Mouse (Mus musculus) MEL (cell line): ENCODE data around the gene Tie1. TPM values are rescaled to one million over a fixed set of nuclear protein-coding genes. Genes with fewer than 3 reads are reported as not detected.

Experiments used
- DNase-seq: peaks from one replicate; pipeline ENCODE4 v3.0.0; 2011; ENCODE audit warnings: low read depth, low spot score
- H3K27ac ChIP-seq: 2 replicates; pipeline ENCODE4 v1.5.1; 2012; ENCODE audit warnings: low read depth, mild to moderate bottlenecking, control low read depth, low read length, moderate library complexity; ENCODE audit not compliant: control insufficient read depth
- H3K27me3 ChIP-seq, 2 experiments: fragments of 150-350 bp in 1 of 2; sonication (generic) in 1 of 2; 2 replicates each; pipeline ENCODE4 v1.6.1; 2012; ENCODE audit warnings: low read length in 2 of 2, mild to moderate bottlenecking in 2 of 2, improper control_type of control experiment in 1 of 2, moderate library complexity in 1 of 2; ENCODE audit not compliant: insufficient read depth in 2 of 2, control insufficient read depth in 1 of 2
- H3K36me3 ChIP-seq, 2 experiments: 2 replicates each; pipeline ENCODE4 v1.6.1; 2012 to 2014; ENCODE audit warnings: low read length in 2 of 2, improper control_type of control experiment in 1 of 2, inconsistent platforms in 1 of 2, mild to moderate bottlenecking in 1 of 2; ENCODE audit not compliant: insufficient read depth in 2 of 2, control insufficient read depth in 1 of 2
- H3K4me1 ChIP-seq, 2 experiments: fragments of 150-350 bp in 1 of 2; sonication (generic) in 1 of 2; 2 replicates each; pipeline ENCODE4 v1.6.1; 2012; ENCODE audit warnings: low read length in 2 of 2, improper control_type of control experiment in 1 of 2, mild to moderate bottlenecking in 1 of 2; ENCODE audit not compliant: insufficient read depth in 2 of 2, control insufficient read depth in 1 of 2
- H3K4me3 ChIP-seq, 2 experiments: fragments of 150-350 bp in 1 of 2; sonication (generic) in 1 of 2; 2 replicates each; pipeline ENCODE4 v1.5.1; 2012; ENCODE audit warnings: low read depth in 2 of 2, low read length in 2 of 2, mild to moderate bottlenecking in 2 of 2, moderate library complexity in 2 of 2, control low read depth in 1 of 2, improper control_type of control experiment in 1 of 2; ENCODE audit not compliant: control insufficient read depth in 1 of 2, insufficient read depth in 1 of 2
- H3K79me2 ChIP-seq: 2 replicates; pipeline ENCODE4 v1.6.1; 2012; ENCODE audit warnings: mild to moderate bottlenecking, low read length, moderate library complexity; ENCODE audit not compliant: control insufficient read depth, poor library complexity, insufficient read depth
- H3K9ac ChIP-seq: 2 replicates; pipeline ENCODE4 v1.6.1; 2012; ENCODE audit warnings: low read depth, mild to moderate bottlenecking, control low read depth, low read length, moderate library complexity; ENCODE audit not compliant: control insufficient read depth, poor library complexity, severe bottlenecking
- H3K9me3 ChIP-seq: fragments of 150-350 bp; sonication (generic); replicated peaks from 2 replicates; pipeline ENCODE4 v1.6.1; 2012; ENCODE audit warnings: mild to moderate bottlenecking, low read length, improper control_type of control experiment, moderate library complexity; ENCODE audit not compliant: insufficient read depth
- BHLHE40 ChIP-seq: IDR thresholded peaks from 2 replicates; pipeline ENCODE4 v1.6.1; 2012; ENCODE audit warnings: low read depth, mild to moderate bottlenecking, inconsistent platforms, low read length, improper control_type of control experiment, borderline replicate concordance
- CTCF ChIP-seq, 3 experiments: IDR thresholded peaks in 2 of 3; conservative IDR thresholded peaks in 1 of 3; 2 replicates each; pipeline ENCODE4 v1.5.1; 2011 to 2012; ENCODE audit warnings: low read length in 3 of 3, low read depth in 2 of 3, mild to moderate bottlenecking in 2 of 3, improper control_type of control experiment in 1 of 3, inconsistent platforms in 1 of 3, mixed read lengths in 1 of 3, moderate library complexity in 1 of 3; ENCODE audit not compliant: control insufficient read depth in 1 of 3, insufficient read depth in 1 of 3, poor library complexity in 1 of 3, severe bottlenecking in 1 of 3
- ELF1 ChIP-seq: IDR thresholded peaks from 2 replicates; pipeline ENCODE4 v1.6.1; 2014; ENCODE audit warnings: low read depth, mild to moderate bottlenecking, inconsistent platforms, low read length, improper control_type of control experiment, moderate library complexity
- EP300 ChIP-seq, 2 experiments: IDR thresholded peaks; 2 replicates each; pipeline ENCODE4 v1.6.1; 2011; ENCODE audit warnings: improper control_type of control experiment in 2 of 2, low read length in 2 of 2, low read depth in 1 of 2, mild to moderate bottlenecking in 1 of 2
- ETS1 ChIP-seq: IDR thresholded peaks from 2 replicates; pipeline ENCODE4 v1.6.1; 2012; ENCODE audit warnings: low read depth, mild to moderate bottlenecking, inconsistent platforms, low read length, improper control_type of control experiment, moderate library complexity
- GABPA ChIP-seq: IDR thresholded peaks from 2 replicates; pipeline ENCODE4 v1.6.1; 2012; ENCODE audit warnings: low read depth, mild to moderate bottlenecking, inconsistent platforms, low read length, improper control_type of control experiment, moderate library complexity
- GATA1 ChIP-seq: IDR thresholded peaks from 2 replicates; pipeline ENCODE4 v1.6.1; 2011; ENCODE audit warnings: low read depth, low read length, improper control_type of control experiment
- HCFC1 ChIP-seq: IDR thresholded peaks from 2 replicates; pipeline ENCODE4 v1.6.1; 2012; ENCODE audit warnings: low read depth, mild to moderate bottlenecking, inconsistent platforms, low read length, improper control_type of control experiment, moderate library complexity
- KAT2A ChIP-seq: conservative IDR thresholded peaks from 2 replicates; pipeline ENCODE4 v1.6.1; 2012; ENCODE audit warnings: low read depth, low read length, improper control_type of control experiment, inconsistent platforms
- MAX ChIP-seq: IDR thresholded peaks from 2 replicates; pipeline ENCODE4 v1.6.1; 2011; ENCODE audit warnings: low read length, improper control_type of control experiment
- MAZ ChIP-seq: IDR thresholded peaks from 2 replicates; pipeline ENCODE4 v1.6.1; 2012; ENCODE audit warnings: low read depth, mild to moderate bottlenecking, inconsistent platforms, low read length, improper control_type of control experiment
- MXI1 ChIP-seq: IDR thresholded peaks from 2 replicates; pipeline ENCODE4 v1.6.1; 2011; ENCODE audit warnings: mild to moderate bottlenecking, low read depth, low read length, improper control_type of control experiment
- MYC ChIP-seq: IDR thresholded peaks from 2 replicates; pipeline ENCODE4 v1.6.1; 2011; ENCODE audit warnings: low read depth, mild to moderate bottlenecking, low read length, improper control_type of control experiment, moderate library complexity
- NELFE ChIP-seq: IDR thresholded peaks from 2 replicates; pipeline ENCODE4 v1.6.1; 2011; ENCODE audit warnings: low read depth, low read length, improper control_type of control experiment
- NRF1 ChIP-seq: IDR thresholded peaks from 2 replicates; pipeline ENCODE4 v1.6.1; 2014; ENCODE audit warnings: low read depth, mild to moderate bottlenecking, inconsistent platforms, low read length, improper control_type of control experiment, moderate library complexity; ENCODE audit not compliant: poor library complexity, insufficient read depth, severe bottlenecking
- POLR2AphosphoS2 ChIP-seq: IDR thresholded peaks from 2 replicates; pipeline ENCODE4 v1.6.1; 2011; ENCODE audit warnings: low read length, improper control_type of control experiment
- RAD21 ChIP-seq: IDR thresholded peaks from 2 replicates; pipeline ENCODE4 v1.6.1; 2011; ENCODE audit warnings: mild to moderate bottlenecking, low read depth, low read length, improper control_type of control experiment
- RCOR1 ChIP-seq: IDR thresholded peaks from 2 replicates; pipeline ENCODE4 v1.6.1; 2012; ENCODE audit warnings: low read depth, mild to moderate bottlenecking, inconsistent platforms, low read length, improper control_type of control experiment
- SIN3A ChIP-seq: IDR thresholded peaks from 2 replicates; pipeline ENCODE4 v1.6.1; 2012; ENCODE audit warnings: low read length, improper control_type of control experiment, inconsistent platforms
- SMC3 ChIP-seq: IDR thresholded peaks from 2 replicates; pipeline ENCODE4 v1.6.1; 2011; ENCODE audit warnings: low read depth, low read length, improper control_type of control experiment
- TAL1 ChIP-seq: IDR thresholded peaks from 2 replicates; pipeline ENCODE4 v1.6.1; 2012; ENCODE audit warnings: mild to moderate bottlenecking, inconsistent platforms, low read length, moderate library complexity, mixed read lengths
- TBP ChIP-seq: IDR thresholded peaks from 2 replicates; pipeline ENCODE4 v1.8.0; 2011; ENCODE audit warnings: low read depth, low read length, improper control_type of control experiment
- TCF12 ChIP-seq: IDR thresholded peaks from 2 replicates; pipeline ENCODE4 v1.6.1; 2014; ENCODE audit warnings: low read depth, mild to moderate bottlenecking, inconsistent platforms, low read length, improper control_type of control experiment, moderate library complexity
- UBTF ChIP-seq: IDR thresholded peaks from 2 replicates; pipeline ENCODE4 v1.6.1; 2012; ENCODE audit warnings: low read depth, mild to moderate bottlenecking, inconsistent platforms, low read length, improper control_type of control experiment, moderate library complexity, borderline replicate concordance; ENCODE audit not compliant: insufficient read depth
- USF1 ChIP-seq: IDR thresholded peaks from 2 replicates; pipeline ENCODE4 v1.6.1; 2014; ENCODE audit warnings: low read depth, mild to moderate bottlenecking, inconsistent platforms, low read length, improper control_type of control experiment, moderate library complexity
- ZNF384 ChIP-seq: IDR thresholded peaks from 2 replicates; pipeline ENCODE4 v1.6.1; 2012; ENCODE audit warnings: low read depth, mild to moderate bottlenecking, inconsistent platforms, low read length, improper control_type of control experiment
- polyA plus RNA-seq, 2 experiments: library from polyadenylated mRNA; stranded (reverse) in 1 of 2; unstranded in 1 of 2; fragments of >175 nt in 1 of 2; fragments of >200 nt in 1 of 2; gene quantifications; 2 replicates each; pipeline versions ENCODE4 v1.2.1 to v1.2.4; 2012; ENCODE audit warnings: low replicate concordance in 2 of 2, low read depth in 1 of 2; ENCODE audit not compliant: insufficient read length in 2 of 2, insufficient read depth in 1 of 2, missing spikeins in 1 of 2
- total RNA-seq: library from RNA; depleted of rRNA; stranded (reverse); fragments of 300-350 nt; gene quantifications from 2 replicates; pipeline ENCODE4 v1.2.3, GENCODE M21; 2012

Tie1 gene
- total and polyA plus RNA-seq, 3 experiments, result 0.03 TPM; not detected in 2

DNA sequence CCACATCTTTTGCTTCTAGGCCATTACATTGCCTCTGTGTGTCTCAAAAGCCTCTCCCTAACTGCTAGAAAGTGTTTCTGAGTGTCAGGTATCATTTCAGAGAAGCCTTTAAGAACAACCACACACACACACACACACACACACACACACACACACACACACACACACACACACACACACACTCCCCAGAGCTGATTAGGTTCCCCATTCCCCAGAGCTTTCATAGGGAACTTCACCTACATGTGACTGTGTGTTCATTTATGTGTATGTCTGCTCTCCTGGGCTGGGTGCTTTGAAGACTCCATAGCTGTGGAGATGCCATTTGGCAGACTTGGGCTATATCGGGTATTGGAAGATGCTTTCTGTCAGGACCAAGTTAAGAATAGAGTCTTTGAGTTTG, 64.5 kb downstream of the Tie1 start:
- Histone ChIP-seq H3K4me3 (no peak overlapping the region), H3K9me3 (no peaks in the 10 kb centered on the region), H3K27me3 (no peaks in the 10 kb centered on the region), H3K4me1 (peaks cover 18 to 42% of the 10 kb centered on the region in 2 experiments), H3K27ac (peak overlapping the region; percentile 95), H3K79me2 (peaks cover 31% of the 10 kb centered on the region), H3K36me3 (peaks cover 0 to 35% of the 10 kb centered on the region in 2 experiments; a peak in 3 of 4 replicates), H3K9ac (peak overlapping the region; percentile 56)
- peak; percentile 34; the same call in 1 of the 2 replicates for TF ChIP-seq TCF12
- TF ChIP-seq MXI1, result peak; percentile 57; the same call in 1 of the 2 replicates
- TF ChIP-seq SIN3A, result 0 out of 2 replicates have a peak, but pooled peaks have one; percentile 47
- no peak for TF ChIP-seq SMC3
- peak; percentile 58; the same call in 1 of the 2 replicates for TF ChIP-seq USF1
- peak; percentile 39; the same call in 1 of the 2 replicates for TF ChIP-seq GATA1
- no peak for TF ChIP-seq CTCF (IDR thresholded peaks at IDR 0.05 in 2 of 3, conservative IDR thresholded peaks at IDR 0.05 in 1 of 3; ENCODE audit: control insufficient read depth in 1 of 3, insufficient read depth in 1 of 3, low read depth in 2 of 3, low read length in 3 of 3, poor library complexity in 1 of 3, severe bottlenecking in 1 of 3)
- peak; percentile 61 for TF ChIP-seq ETS1
- peak; percentile 6 to 29; a peak in 1 of 4 replicates for TF ChIP-seq EP300 (IDR thresholded peaks at IDR 0.05; ENCODE audit: low read depth in 1 of 2, low read length in 2 of 2)
- TF ChIP-seq RAD21, result no peak
- DNase-seq, result peak; percentile 77

DNA sequence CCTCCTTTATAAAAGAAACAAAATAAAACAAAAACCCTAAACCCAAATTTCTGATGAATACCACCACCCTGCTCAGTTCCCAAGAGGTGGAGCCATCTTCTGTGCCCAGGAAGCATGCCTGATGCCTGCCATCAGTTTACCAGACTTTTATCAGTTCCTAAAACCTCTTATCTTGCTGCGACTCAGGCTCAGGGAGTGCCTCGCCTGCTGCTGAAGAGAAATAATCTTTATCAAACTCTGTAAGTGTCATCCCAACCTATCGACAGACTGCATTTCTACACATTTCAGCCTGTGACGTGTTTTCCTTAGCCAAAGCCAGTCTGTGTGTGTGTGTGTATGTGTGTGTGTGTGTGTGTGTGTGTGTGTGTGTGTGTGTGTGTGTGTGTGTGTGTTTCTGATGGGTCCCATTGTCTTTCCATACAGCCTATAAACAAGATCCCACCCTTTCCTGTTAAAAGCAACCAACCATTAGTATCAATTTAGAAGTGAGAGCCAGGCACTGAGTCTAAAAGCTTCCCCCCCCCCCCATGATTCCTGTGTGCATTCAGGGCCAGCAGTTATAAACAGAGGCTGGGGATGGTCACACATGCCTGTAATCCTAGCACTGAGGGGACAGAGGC, 65.2 kb downstream of the Tie1 start:
- peaks cover 18 to 35% of the 10 kb centered on the region in 2 experiments for H3K4me1 ChIP-seq
- peaks cover 0 to 29% of the 10 kb centered on the region in 2 experiments; a peak in 3 of 4 replicates for H3K36me3 ChIP-seq
- H3K79me2 ChIP-seq, result peaks cover 24% of the 10 kb centered on the region
- no peak overlapping the region for H3K4me3 ChIP-seq
- peak overlapping the region; percentile 56 for H3K9ac ChIP-seq
- H3K27ac ChIP-seq, result peak overlapping the region; percentile 95
- no peaks in the 10 kb centered on the region for H3K27me3 ChIP-seq
- TF ChIP-seq ZNF384, result no peak
- peak; percentile 64; the same call in 1 of the 2 replicates for TF ChIP-seq MYC
- 0 out of 2 replicates have a peak, but pooled peaks have one; percentile 43 for TF ChIP-seq HCFC1
- no peak for TF ChIP-seq NRF1
- TF ChIP-seq NELFE, result no peak
- TF ChIP-seq MAZ, result 0 out of 2 replicates have a peak, but pooled peaks have one; percentile 16
- TF ChIP-seq TCF12, result peak; percentile 92
- TF ChIP-seq MXI1, result peak; percentile 45; the same call in 1 of the 2 replicates
- TF ChIP-seq BHLHE40, result no peak
- peak; percentile 88 for TF ChIP-seq ETS1
- no peak for TF ChIP-seq KAT2A
- peak; percentile 60 for TF ChIP-seq TAL1
- no peak for TF ChIP-seq UBTF
- TF ChIP-seq GATA1, result peak; percentile 98
- TF ChIP-seq TBP, result no peak
- peak; percentile 32; the same call in 1 of the 2 replicates for TF ChIP-seq ELF1
- TF ChIP-seq EP300 (IDR thresholded peaks at IDR 0.05; ENCODE audit: low read depth in 1 of 2, low read length in 2 of 2), result peak; percentile 82 to 84
- no peak for TF ChIP-seq MAX
- no peak for TF ChIP-seq POLR2AphosphoS2
- peak; percentile 77 for TF ChIP-seq SIN3A
- TF ChIP-seq RCOR1, result peak; percentile 56; the same call in 1 of the 2 replicates
- TF ChIP-seq GABPA, result no peak
- no peaks in the 10 kb centered on the region for H3K9me3 ChIP-seq
- peak; percentile 82 for DNase-seq
